Mouse (Mus musculus): ENCODE data around the gene Fbxl19.
"Not testable (repeated sequence)": the region's sequence is repeated elsewhere in the genome, so short reads cannot be mapped to it uniquely, and the experiment has no call there.

Gene Fbxl19

DNA sequence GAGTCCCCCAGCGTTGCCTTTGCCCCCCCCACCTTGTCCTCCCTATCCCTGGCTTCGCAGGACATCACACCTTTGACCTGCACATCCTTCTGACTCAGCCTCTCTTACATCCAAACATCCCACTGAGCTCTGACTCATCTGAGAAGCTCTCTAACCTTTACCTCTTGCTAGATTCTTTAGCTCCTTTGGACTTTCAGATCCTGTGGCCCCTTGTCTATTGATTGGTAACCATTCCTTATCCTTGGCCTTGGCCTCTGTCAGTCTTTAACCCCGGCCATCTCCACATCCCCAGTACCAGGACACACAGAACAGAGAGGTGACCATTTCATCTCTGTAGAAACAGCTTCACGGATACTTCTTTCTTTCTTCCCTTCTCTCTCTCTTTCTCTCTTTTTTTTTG lies 14.2 kb upstream of the Fbxl19 start:
- no peak for DNase-seq (ENCODE audit: low spot score)

- DNase-seq (ENCODE audit: low spot score): not testable (repeated sequence)
These were observed 12.3 kb upstream of the Fbxl19 start, which contains the start of gene Ctf2 for GRCm38 (mm10) chr7:127732066-127732465. Gene Ctf2 (minus strand): TSS chr7:127732166.

DNA sequence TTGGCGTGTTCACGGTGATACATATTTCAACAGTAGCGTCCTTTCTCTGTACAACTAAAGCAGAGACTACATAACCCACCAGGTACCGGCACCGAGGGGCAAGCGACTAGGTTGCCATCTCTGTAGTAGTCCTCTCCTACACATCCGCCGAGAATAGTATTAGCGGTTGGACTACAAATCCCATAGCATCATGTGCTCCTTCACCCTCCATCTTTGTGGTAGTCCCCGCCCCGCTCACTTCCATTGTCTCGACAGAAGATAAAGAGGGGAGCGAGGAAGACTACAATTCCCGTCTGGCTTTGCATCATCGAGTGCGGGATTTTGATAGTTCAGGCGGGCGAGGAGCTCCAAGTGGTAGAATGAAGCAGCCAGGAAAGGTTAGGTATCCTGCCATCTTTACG lies 908 bp downstream of the Fbxl19 start:
- DNase-seq (ENCODE audit: low spot score): peak; percentile 78

GRCm38 (mm10) chr7:127745652-127746493 lies 1.5 kb downstream of the Fbxl19 start:
- peak; percentile 88 for DNase-seq (ENCODE audit: low spot score)

- DNase-seq (ENCODE audit: low spot score): no peak
These were observed 2.5 kb downstream of the Fbxl19 start for GRCm38 (mm10) chr7:127746494-127747491.

DNA sequence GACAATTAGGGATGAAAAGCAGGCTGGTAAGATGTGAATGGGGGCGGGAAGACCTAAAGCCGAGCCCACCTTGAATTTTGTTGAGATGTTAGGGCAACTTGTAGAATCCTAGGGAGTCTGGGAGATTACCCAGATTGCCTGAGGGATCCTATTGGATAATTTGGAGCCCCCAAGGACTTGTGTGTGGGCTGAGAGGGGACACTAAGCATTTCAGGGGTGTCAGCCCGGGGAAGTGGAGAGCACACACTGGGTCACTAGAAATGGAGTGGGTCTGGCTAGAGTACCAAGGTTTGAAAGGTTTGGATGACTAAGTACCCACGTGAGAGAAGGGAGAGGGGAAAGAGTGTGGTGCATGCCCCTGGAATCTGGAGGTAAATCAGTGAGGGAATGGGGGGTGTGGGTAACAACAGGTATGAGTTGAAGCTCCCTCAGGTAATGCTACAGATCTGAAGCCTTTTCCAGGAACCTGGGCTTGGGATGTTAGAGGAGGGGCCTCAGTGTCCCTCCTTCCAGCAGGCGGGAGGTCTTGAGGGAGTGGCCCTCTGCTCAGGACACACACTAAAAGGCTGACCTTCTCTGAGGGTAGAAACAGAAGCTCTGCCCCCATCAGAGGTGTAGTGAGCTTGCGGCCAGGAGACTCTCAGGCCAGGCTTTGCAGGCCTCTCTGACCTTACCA lies 3.4 kb downstream of the Fbxl19 start:
- DNase-seq (ENCODE audit: low spot score): no peak

GRCm38 (mm10) chr7:127748235-127748560 lies 3.9 kb downstream of the Fbxl19 start:
- DNase-seq (ENCODE audit: low spot score): no peak

DNA sequence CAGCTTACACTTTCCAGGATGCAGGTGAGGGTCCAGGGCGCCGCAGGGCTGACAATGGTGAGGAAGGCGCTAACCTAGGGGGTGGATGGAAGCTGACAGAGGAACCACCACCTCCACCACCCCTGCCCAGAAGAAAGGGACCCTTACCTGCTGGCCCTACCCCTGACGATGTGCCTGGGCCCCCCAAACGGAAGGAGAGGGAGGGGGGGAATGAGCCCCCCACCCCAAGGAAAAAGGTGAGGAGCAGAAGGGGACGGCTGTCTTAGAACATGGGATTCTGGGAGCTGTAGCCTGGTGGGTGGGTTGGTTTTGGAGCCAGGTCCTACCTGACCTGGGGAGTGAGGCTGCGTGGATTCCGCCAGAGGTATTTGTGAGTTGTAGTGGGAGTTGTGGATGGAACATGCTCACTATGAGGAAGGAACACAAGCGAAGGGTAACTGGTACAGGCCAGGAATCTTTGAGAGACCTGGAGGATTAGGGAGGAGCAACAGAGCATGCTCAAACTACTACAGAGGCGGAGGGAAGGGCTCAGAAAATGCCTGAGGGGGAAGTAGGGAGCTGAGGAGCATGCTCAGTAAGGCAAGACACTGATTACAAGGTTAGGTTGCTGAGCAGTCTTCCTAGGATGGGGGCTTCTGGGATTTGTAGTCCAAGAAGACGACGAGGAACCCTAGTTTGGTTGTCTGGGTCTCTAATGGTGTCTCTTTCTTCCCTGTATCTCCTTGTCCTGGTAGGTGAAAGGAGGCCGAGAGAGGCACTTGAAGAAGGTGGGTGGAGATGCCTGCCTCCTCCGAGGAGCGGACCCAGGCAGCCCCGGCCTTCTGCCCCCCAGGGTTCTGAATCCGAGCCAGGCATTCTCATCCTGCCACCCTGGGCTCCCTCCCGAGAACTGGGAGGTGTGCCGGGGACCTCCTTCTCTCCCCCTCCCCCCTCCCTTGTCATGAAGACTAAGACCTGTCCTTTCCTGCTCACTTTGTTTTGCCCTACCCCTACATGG lies 6.1 kb downstream of the Fbxl19 start:
- no peak for DNase-seq (ENCODE audit: low spot score)

DNA sequence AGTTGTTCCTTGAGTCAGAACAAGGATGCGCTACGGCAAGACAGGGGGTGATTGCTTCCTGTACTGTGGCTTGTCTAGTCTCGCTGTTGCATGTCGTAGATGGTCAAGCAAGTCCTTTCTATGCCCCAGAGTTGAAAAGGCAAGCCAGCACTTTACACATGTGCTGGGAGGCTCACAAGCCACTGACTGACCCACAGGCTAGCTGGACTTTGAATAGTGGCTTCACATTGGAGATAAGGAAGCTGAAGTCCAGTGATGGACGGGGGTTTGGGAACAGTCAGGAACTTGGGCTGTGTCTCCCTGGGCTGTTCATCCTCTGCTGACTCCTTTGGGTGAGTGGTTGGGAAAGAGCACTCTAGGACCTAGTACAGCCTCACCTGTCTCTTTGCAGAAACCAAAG lies 7.3 kb downstream of the Fbxl19 start:
- DNase-seq (ENCODE audit: low spot score): no peak

- no peak for DNase-seq (ENCODE audit: low spot score)
These were observed 7.7 kb downstream of the Fbxl19 start for GRCm38 (mm10) chr7:127752069-127752468.

DNA sequence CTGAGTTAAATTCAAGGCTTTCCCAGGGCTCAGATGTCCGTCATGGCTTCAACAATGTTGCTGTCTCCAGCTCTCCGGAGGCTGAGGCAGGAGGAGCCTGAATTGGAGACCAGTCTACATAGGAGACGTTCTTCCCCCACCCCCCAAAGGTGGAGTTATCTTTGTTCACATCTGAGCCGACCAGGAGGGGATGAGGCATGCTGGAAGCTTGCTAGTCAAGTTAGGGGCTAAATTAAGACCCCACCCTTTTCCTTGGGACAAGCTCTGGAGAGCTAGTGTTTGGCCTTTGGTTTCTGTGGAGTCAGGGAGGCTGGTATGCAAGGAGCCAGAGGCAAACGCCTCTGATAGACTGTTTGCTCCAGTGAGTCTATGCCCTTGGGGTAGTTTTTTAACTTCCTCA lies 8.8 kb downstream of the Fbxl19 start:
- DNase-seq (ENCODE audit: low spot score): no peak

DNA sequence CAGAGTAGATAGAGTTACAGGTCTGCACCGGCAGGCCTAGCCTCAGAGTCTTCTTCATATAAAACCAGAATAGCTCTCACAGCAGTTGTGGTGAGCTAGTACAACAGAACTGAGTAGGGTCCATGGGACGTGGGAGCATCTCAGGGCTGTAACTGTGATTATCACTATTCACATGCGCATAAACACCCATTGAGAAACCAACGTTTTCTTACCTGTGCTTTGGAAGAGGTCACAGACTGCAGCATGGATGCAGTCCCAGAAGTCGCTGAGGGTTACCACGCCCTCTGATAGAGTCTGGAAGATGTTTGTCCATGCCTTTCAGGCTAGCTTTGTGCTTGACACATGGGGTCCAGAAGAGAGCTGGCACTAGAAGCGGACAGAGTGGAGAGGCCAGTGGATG lies 9.4 kb downstream of the Fbxl19 start:
- no peak for DNase-seq (ENCODE audit: low spot score)

- DNase-seq (ENCODE audit: low spot score): no peak
These were observed 15.4 kb downstream of the Fbxl19 start for GRCm38 (mm10) chr7:127759716-127760115.

DNA sequence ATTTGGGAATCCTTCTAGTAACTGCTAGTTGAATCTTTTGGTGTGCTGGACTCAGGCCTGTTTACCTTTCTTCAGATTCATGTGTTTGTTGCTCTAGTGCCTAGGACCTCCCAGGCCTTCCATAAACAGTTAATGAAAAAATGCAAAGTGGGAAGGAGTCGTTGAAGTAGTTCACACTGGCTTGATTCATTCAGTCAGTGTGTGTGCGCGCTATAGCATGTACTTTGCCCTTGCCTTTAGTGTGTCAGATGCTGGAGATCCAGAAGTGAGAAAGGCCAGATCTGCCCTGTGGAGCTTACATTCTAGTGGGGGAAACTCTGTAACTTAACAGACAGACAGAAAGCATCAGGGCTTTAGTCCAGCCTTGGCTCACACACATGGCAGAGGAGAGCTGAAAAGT lies 16.1 kb downstream of the Fbxl19 start:
- no peak for DNase-seq (ENCODE audit: low spot score)

- DNase-seq (ENCODE audit: low spot score): peak; percentile 66
These were observed 16.7 kb downstream of the Fbxl19 start for GRCm38 (mm10) chr7:127761026-127761425.

DNA sequence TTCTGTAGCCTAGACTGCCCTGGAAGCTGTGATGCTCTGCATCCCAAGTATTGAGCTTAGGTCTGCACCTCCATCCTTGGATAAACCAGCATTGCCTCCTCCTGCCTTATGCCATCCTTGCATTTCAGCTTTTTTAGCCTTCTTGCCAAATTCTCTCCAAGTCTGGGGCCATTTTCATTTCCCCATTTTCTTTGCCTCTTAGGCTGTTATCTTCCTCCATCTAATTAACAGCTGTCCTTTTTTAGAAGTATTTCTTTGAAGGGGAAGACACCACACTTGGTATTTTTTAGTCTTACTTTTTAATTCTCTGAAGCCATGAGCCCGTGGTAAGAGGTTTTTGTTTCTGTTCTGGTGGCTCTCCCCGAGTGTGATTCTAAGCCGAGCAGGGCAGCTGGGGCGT lies 19.3 kb downstream of the Fbxl19 start:
- no peak for DNase-seq (ENCODE audit: low spot score)

DNA sequence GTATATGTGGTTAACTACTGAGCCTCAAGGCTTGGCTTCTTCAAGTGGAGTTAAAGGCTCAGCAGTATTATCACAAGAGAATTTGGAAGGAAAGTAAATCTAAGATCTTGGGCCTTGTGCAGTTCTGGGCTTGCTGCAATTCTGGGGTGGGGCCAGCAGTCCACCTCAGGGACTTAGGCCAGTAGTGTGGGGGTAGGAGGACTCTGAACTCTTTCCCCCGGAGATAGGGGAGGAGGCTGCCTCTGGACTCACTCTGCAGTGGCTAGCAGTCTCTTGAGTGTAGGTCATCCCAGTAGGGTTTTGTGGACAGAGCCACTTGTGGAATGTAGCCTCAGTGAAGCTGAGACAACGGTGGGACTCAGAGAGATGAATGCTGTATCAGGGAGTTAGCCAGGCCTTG lies 21.4 kb downstream of the Fbxl19 start:
- no peak for DNase-seq (ENCODE audit: low spot score)

DNA sequence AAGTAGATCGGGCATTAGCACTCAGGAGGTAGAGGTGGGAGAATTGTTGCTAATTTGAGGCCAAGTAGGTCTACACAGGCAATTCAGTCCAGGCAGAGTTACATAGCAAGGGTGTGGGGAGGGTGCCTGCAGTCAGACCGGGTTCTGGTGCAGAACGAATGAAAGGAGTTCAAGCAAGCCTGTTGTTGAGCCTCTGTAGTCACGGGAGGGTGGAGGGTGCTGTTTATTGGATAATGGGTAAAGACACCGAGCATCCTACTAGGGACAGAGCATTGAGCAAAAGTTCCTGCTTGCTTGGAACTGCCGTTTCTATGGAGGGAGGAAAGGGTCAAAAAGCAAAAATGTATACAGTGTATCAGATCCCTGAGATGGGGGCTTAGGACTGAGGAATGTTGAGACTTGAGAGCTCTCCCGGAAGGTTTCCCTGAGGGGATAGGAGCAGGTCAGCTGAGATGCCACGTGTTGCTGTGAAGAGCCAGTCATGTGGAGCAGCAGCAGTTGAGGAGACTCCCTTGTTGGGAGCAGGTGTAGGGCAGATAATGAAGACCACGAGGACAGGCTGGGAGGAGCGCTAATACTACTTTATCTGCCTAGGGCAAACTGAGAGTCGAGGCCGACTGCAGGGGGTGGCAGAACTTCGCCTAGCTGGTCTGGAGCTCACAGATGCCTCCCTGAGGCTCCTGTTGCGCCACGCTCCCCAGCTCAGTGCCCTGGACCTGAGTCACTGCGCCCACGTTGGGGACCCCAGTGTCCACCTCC lies 22.7 kb downstream of the Fbxl19 start:
- DNase-seq (ENCODE audit: low spot score): no peak

DNA sequence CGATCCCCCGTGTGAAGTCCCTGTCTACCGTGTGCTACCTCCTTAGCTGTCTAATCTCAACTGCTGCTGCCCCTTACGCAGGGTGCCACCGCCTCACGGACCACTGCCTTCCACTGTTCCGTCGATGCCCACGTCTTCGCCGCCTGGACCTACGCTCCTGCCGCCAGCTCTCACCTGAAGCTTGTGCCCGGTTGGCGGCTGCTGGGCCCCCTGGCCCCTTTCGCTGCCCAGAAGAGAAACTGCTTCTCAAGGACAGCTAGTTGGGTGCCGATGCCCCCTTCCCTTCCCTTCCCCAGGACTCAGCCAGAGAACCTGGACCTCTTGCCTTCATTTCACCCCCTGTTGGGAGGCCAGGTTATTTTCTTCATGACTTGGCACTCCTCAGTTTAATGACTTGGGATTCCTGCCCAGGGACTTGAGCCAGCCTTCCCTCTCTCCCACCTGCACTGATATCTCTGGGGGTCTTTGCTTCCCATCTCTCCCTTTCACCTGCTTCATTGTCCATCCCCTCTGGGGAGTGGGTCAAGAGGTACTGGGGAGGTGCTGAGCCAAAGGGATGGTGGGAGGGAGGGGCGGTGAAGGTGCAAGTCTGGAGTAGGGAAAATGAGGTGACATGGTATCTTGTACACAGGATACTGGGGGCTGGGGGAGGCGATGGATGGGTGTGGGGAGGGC lies 23.5 kb downstream of the Fbxl19 start:
- no peak for DNase-seq (ENCODE audit: low spot score)
